Mouse (Mus musculus) liver, embryonic 14 days (tissue): ENCODE data around the gene Gm4756. TPM values are rescaled to one million over a fixed set of nuclear protein-coding genes. Genes with fewer than 3 reads are reported as not detected.

ENCODE experiments used
- polyA plus RNA-seq: library from polyadenylated mRNA; depleted of rRNA; stranded (reverse); fragments of >200 nt; gene quantifications from 2 replicates; pipeline ENCODE4 v1.2.3, GENCODE M21; 2012; rRNA removed

The Gm4756 gene
- polyA plus RNA-seq: 0.08 and 0.12 TPM in 2 replicates

GRCm38 (mm10) chr12:72649611-72650330, at the start of gene Gm4756:
TSS of gene Gm4756 (minus strand) at chr12:72649661.

GRCm38 (mm10) chr12:72664735-72665337, 15.4 kb upstream of the Gm4756 start, which contains the start of gene Dhrs7:
TSS of gene Dhrs7 (minus strand) at chr12:72664909.

GRCm38 (mm10) chr12:72536021-72536597, 113.4 kb downstream of the Gm4756 start, which contains the start of gene Pcnx4:
TSS of gene Pcnx4 (plus strand) at chr12:72536383.

Other genes starting within 250 kb of the Gm4756 start
- gene Rtn1, start 240.6 kb downstream of the Gm4756 start, polyA plus RNA-seq: 0.76 and 0.77 TPM in 2 replicates
- gene Lrrc9, start 207.8 kb downstream of the Gm4756 start, polyA plus RNA-seq: 0.08 and 0.13 TPM in 2 replicates
- gene Pcnx4, start 113.3 kb downstream of the Gm4756 start, polyA plus RNA-seq: 1.5 and 1.8 TPM in 2 replicates
- gene Dhrs7, start 15.2 kb upstream of the Gm4756 start, polyA plus RNA-seq: 8.2 and 8.3 TPM in 2 replicates
- 39.1 and 43.8 TPM in 2 replicates for gene Ppm1a, start 107.8 kb upstream of the Gm4756 start, polyA plus RNA-seq